Mouse (Mus musculus) left cerebral cortex, postnatal 14 days (tissue): Measurements from ENCODE around the gene Hs6st3. TPM values are rescaled to one million over a fixed set of nuclear protein-coding genes. Genes with fewer than 3 reads are reported as not detected.
A peak's percentile ranks its signal among the peaks of the same experiment; 100 is the strongest.
"Not testable (repeated sequence)": the region's sequence is repeated elsewhere in the genome, so short reads cannot be mapped to it uniquely, and the experiment has no call there.

Experiments used
- DNase-seq, 2 experiments: peaks; one replicate each; pipeline ENCODE4 v3.0.0; 2021 to 2022; ENCODE audit warnings: low spot score in 2 of 2, mixed read lengths in 1 of 2
- intact Hi-C: fragments of 180-260 bp; cut with DNase I; formaldehyde crosslinking; loops from one replicate; pipeline ENCODE4 v1.15.1; 2025
- total RNA-seq, 2 experiments: library from RNA; stranded (reverse); gene quantifications; 2 replicates each; pipeline ENCODE4 v1.2.3; 2021

Gene Hs6st3
- total RNA-seq, 2 experiments from 2014 or later: 89.4 to 90.2 TPM

GRCm38 (mm10) chr14:119227709-119228338 is 89.7 kb downstream of the Hs6st3 start:
- DNase-seq: no peak
- intact Hi-C loops: no loop called here

- DNase-seq: no peak
- intact Hi-C loops: no loop called here
These were observed 95.5 kb downstream of the Hs6st3 start for GRCm38 (mm10) chr14:119233598-119233997.

- DNase-seq: no peak
- intact Hi-C loops: no loop called here
These were observed 109.0 kb downstream of the Hs6st3 start for GRCm38 (mm10) chr14:119247131-119247530.

- peak; percentile 34 to 42 for DNase-seq
These were observed 110.0 kb downstream of the Hs6st3 start for GRCm38 (mm10) chr14:119248001-119248607.

GRCm38 (mm10) chr14:119250353-119250752 is 112.2 kb downstream of the Hs6st3 start:
- no peak for DNase-seq
- intact Hi-C loops: no loop called here

More at GRCm38 (mm10) chr14:119248001-119248607, 110.0 kb downstream of the Hs6st3 start:
- intact Hi-C loops: no loop called here

GRCm38 (mm10) chr14:119255396-119255795 is 117.3 kb downstream of the Hs6st3 start:
- DNase-seq: peak in 1 of 2 experiments; percentile 22
- intact Hi-C loops: no loop called here

GRCm38 (mm10) chr14:119257072-119257471 is 118.9 kb downstream of the Hs6st3 start:
- intact Hi-C loops: no loop called here
- DNase-seq: no peak

- DNase-seq: no peak
- intact Hi-C loops: no loop called here
These were observed 122.2 kb downstream of the Hs6st3 start for GRCm38 (mm10) chr14:119260176-119260962.

- DNase-seq: no peak
- intact Hi-C loops: no loop called here
These were observed 128.2 kb downstream of the Hs6st3 start for GRCm38 (mm10) chr14:119266334-119266733.

GRCm38 (mm10) chr14:119273088-119273487 is 134.9 kb downstream of the Hs6st3 start:
- intact Hi-C loops: no loop called here
- no peak for DNase-seq

GRCm38 (mm10) chr14:119278156-119278555 is 140.0 kb downstream of the Hs6st3 start:
- DNase-seq, intact Hi-C loops: not testable (repeated sequence)

- intact Hi-C loops: no loop called here
- DNase-seq: no peak
These were observed 145.8 kb downstream of the Hs6st3 start for GRCm38 (mm10) chr14:119283951-119284350.

- no peak for DNase-seq
- intact Hi-C loops: no loop called here
These were observed 151.5 kb downstream of the Hs6st3 start for GRCm38 (mm10) chr14:119289668-119290067.

GRCm38 (mm10) chr14:119294071-119294470 is 155.9 kb downstream of the Hs6st3 start:
- intact Hi-C loops: no loop called here
- no peak for DNase-seq

- DNase-seq: peak in 1 of 2 experiments; percentile 26
- intact Hi-C loops: no loop called here
These were observed 168.3 kb downstream of the Hs6st3 start for GRCm38 (mm10) chr14:119306461-119306860.

GRCm38 (mm10) chr14:119318379-119318778 is 180.2 kb downstream of the Hs6st3 start:
- intact Hi-C loops: no loop called here
- no peak for DNase-seq

- intact Hi-C loops: no loop called here
- peak; percentile 28 to 37 for DNase-seq
These were observed 209.1 kb downstream of the Hs6st3 start for GRCm38 (mm10) chr14:119347236-119347635.

- intact Hi-C loops: no loop called here
- DNase-seq: no peak
These were observed 223.3 kb downstream of the Hs6st3 start for GRCm38 (mm10) chr14:119361414-119361813.

- no peak for DNase-seq
- intact Hi-C loops: no loop called here
These were observed 229.8 kb downstream of the Hs6st3 start for GRCm38 (mm10) chr14:119367866-119368425.

- intact Hi-C loops: no loop called here
- DNase-seq: no peak
These were observed 231.1 kb downstream of the Hs6st3 start for GRCm38 (mm10) chr14:119369274-119369673.
